Mouse (Mus musculus) heart, adult 2 months (tissue): ENCODE measurements around the gene Fam78b. TPM values are rescaled to one million over a fixed set of nuclear protein-coding genes. Genes with fewer than 3 reads are reported as not detected.

Experiments
- DNase-seq, 2 experiments: peaks; one replicate each; pipeline ENCODE4 v3.0.0; 2021
- H3K27ac ChIP-seq: fragments of 200-600 bp; 2 replicates; pipeline ENCODE4 v1.8.1; 2022
- H3K27me3 ChIP-seq: fragments of 200-500 bp; 2 replicates; pipeline ENCODE4 v1.6.1; 2012; ENCODE audit warnings: mild to moderate bottlenecking, low read length, inconsistent platforms, mixed read lengths; ENCODE audit not compliant: control insufficient read depth, insufficient read depth
- H3K36me3 ChIP-seq: fragments of 200-500 bp; 2 replicates; pipeline ENCODE4 v1.6.1; 2012; ENCODE audit warnings: low read length, inconsistent platforms; ENCODE audit not compliant: control insufficient read depth, insufficient read depth
- H3K4me1 ChIP-seq: fragments of 200-500 bp; 2 replicates; pipeline ENCODE4 v1.6.1; 2011; ENCODE audit warnings: low read length; ENCODE audit not compliant: control insufficient read depth, insufficient read depth
- H3K4me3 ChIP-seq: fragments of 200-600 bp; 2 replicates; pipeline ENCODE4 v1.8.1; 2022
- H3K79me2 ChIP-seq: fragments of 200-500 bp; replicated peaks from 2 replicates; pipeline ENCODE4 v1.6.1; 2012; ENCODE audit warnings: mild to moderate bottlenecking, inconsistent platforms, low read length, moderate library complexity, mixed read lengths; ENCODE audit not compliant: control insufficient read depth, insufficient read depth
- H3K9ac ChIP-seq: fragments of 200-500 bp; 2 replicates; pipeline ENCODE4 v1.6.1; 2012; ENCODE audit warnings: low read depth, mild to moderate bottlenecking, control low read depth, inconsistent platforms, low read length, mixed read lengths
- CTCF ChIP-seq: fragments of 200-600 bp; IDR thresholded peaks from 2 replicates; pipeline ENCODE4 v1.8.1; 2022; ENCODE audit warnings: antibody characterized with exemption, mild to moderate bottlenecking, moderate library complexity
- EP300 ChIP-seq: fragments of 200-500 bp; IDR thresholded peaks from 2 replicates; pipeline ENCODE4 v1.6.1; 2011; ENCODE audit warnings: low read depth, low read length, control low read depth; ENCODE audit not compliant: insufficient read depth
- POLR2A ChIP-seq: fragments of 200-500 bp; IDR thresholded peaks from 2 replicates; pipeline ENCODE4 v1.6.1; 2011; ENCODE audit warnings: mild to moderate bottlenecking, low read depth, low read length, control low read depth; ENCODE audit not compliant: insufficient read depth
- WGBS: fragments of 180-500 bp; shearing (Covaris S2); methylation state at CpG from one replicate; pipeline ENCODE4 v1.1.7; 2018; 5-methylcytosine and 5-hydroxymethylcytosine counted together
- intact Hi-C: fragments of 180-260 bp; cut with DNase I; formaldehyde crosslinking; loops from one replicate; pipeline ENCODE4 v1.15.1; 2025
- polyA plus RNA-seq: library from polyadenylated mRNA; depleted of rRNA; stranded (reverse); fragments of >200 nt; gene quantifications from 2 replicates; pipeline ENCODE4 v1.2.3, GENCODE M21; 2012
- total RNA-seq, 2 experiments: library from RNA; stranded (reverse); gene quantifications; 2 replicates each; pipeline ENCODE4 v1.2.3; 2021

The Fam78b gene
- total and polyA plus RNA-seq, 3 experiments: 2.5 to 3.7 (median 2.7) TPM

- WGBS: 71% methylated on average over 5 of the region's 5 CpGs
- DNase-seq: no peak
- Histone ChIP-seq H3K9ac (no peak overlapping the region), H3K4me1 (no peaks in the 10 kb centered on the region), H3K36me3 (no peaks in the 10 kb centered on the region), H3K27ac (no peak overlapping the region), H3K79me2 (no peaks in the 10 kb centered on the region), H3K27me3 (no peaks in the 10 kb centered on the region; the same call in 1 of the 2 replicates), H3K4me3 (no peak overlapping the region)
- intact Hi-C loops: no loop called here
- TF ChIP-seq CTCF (no peak), POLR2A (no peak), EP300 (no peak)
Observed at GRCm38 (mm10) chr1:167104956-167105626, 103.9 kb downstream of the Fam78b start.

- TF ChIP-seq CTCF (no peak), POLR2A (no peak), EP300 (no peak)
- WGBS: 65% methylated on average over 4 of the region's 4 CpGs
- no peaks in the 10 kb centered on the region for H3K4me1 ChIP-seq
- DNase-seq: no peak
- H3K79me2 ChIP-seq: no peaks in the 10 kb centered on the region
- no peak overlapping the region for H3K4me3 ChIP-seq
- intact Hi-C loops: no loop called here
- no peak overlapping the region for H3K9ac ChIP-seq
- H3K27ac ChIP-seq: no peak overlapping the region
- no peaks in the 10 kb centered on the region; the same call in 1 of the 2 replicates for H3K27me3 ChIP-seq
- no peaks in the 10 kb centered on the region for H3K36me3 ChIP-seq
Observed at GRCm38 (mm10) chr1:167105916-167106315, 104.7 kb downstream of the Fam78b start.

- Histone ChIP-seq H3K4me1 (no peaks in the 10 kb centered on the region), H3K4me3 (no peak overlapping the region), H3K79me2 (no peaks in the 10 kb centered on the region), H3K27ac (no peak overlapping the region), H3K9ac (no peak overlapping the region), H3K36me3 (no peaks in the 10 kb centered on the region), H3K27me3 (no peaks in the 10 kb centered on the region; the same call in 1 of the 2 replicates)
- intact Hi-C loops: no loop called here
- TF ChIP-seq CTCF (no peak), EP300 (no peak), POLR2A (no peak)
- 77% methylated on average over 8 of the region's 8 CpGs for WGBS
- DNase-seq: no peak
Observed at GRCm38 (mm10) chr1:167108973-167109509, 107.8 kb downstream of the Fam78b start.

GRCm38 (mm10) chr1:167114363-167115050 lies 113.3 kb downstream of the Fam78b start:
- Histone ChIP-seq H3K79me2 (no peaks in the 10 kb centered on the region), H3K4me3 (no peak overlapping the region), H3K27ac (no peak overlapping the region), H3K36me3 (no peaks in the 10 kb centered on the region), H3K9ac (no peak overlapping the region), H3K4me1 (no peaks in the 10 kb centered on the region), H3K27me3 (no peaks in the 10 kb centered on the region)
- no peak for DNase-seq
- intact Hi-C loops: no loop called here
- TF ChIP-seq CTCF (no peak), EP300 (no peak), POLR2A (no peak)
- 42% methylated on average over 4 of the region's 4 CpGs for WGBS

- no peaks in the 10 kb centered on the region for H3K4me1 ChIP-seq
- H3K27me3 ChIP-seq: no peaks in the 10 kb centered on the region
- no peak overlapping the region for H3K27ac ChIP-seq
- H3K36me3 ChIP-seq: no peaks in the 10 kb centered on the region
- H3K4me3 ChIP-seq: no peak overlapping the region
- intact Hi-C loops: no loop called here
- H3K9ac ChIP-seq: no peak overlapping the region
- DNase-seq: no peak
- 18% methylated on average over 4 of the region's 4 CpGs for WGBS
- TF ChIP-seq POLR2A: no peak
- no peak for TF ChIP-seq EP300
- TF ChIP-seq CTCF: no peak
- H3K79me2 ChIP-seq: no peaks in the 10 kb centered on the region
Observed at GRCm38 (mm10) chr1:167115121-167115520, 113.9 kb downstream of the Fam78b start.

- Histone ChIP-seq H3K4me3 (no peak overlapping the region), H3K27me3 (no peaks in the 10 kb centered on the region), H3K79me2 (no peaks in the 10 kb centered on the region), H3K9ac (no peak overlapping the region), H3K27ac (no peak overlapping the region), H3K36me3 (no peaks in the 10 kb centered on the region), H3K4me1 (no peaks in the 10 kb centered on the region)
- intact Hi-C loops: no loop called here
- DNase-seq: no peak
- TF ChIP-seq POLR2A: no peak
- no peak for TF ChIP-seq EP300
- no peak for TF ChIP-seq CTCF
- 71% methylated on average over 3 of the region's 3 CpGs for WGBS
Observed at GRCm38 (mm10) chr1:167116733-167117132, 115.5 kb downstream of the Fam78b start.
